Mouse (Mus musculus) retina, postnatal 1 day (tissue): ENCODE results near the gene Gda.

ENCODE experiments used
- DNase-seq: peaks from one replicate; pipeline ENCODE4 v3.0.0-alpha.2; 2012

Gene Gda

GRCm38 (mm10) chr19:21473345-21473744 lies at the start of gene Gda:
Gene Gda, minus strand, starts transcription at chr19:21473445.
- no peak for DNase-seq

DNA sequence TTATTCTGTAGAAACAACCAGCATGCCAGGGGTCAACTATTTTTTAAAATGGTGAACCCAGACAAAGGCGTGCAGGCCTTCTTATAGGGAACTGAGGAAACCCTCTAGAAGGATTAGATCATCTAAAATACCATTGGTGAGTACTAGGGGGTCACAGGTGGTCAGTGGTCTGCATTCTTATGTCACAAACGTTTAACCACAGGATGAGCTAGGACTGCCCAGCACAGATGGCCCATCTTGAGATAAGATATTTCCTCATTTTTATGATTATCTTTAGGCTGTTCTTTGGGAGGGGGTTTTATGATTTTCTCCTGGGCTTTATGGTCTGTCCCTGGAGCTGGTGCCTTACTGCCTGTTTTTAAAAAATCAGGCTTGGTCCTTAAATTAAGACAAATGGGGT lies 47.0 kb upstream of the Gda start:
- no peak for DNase-seq

DNA sequence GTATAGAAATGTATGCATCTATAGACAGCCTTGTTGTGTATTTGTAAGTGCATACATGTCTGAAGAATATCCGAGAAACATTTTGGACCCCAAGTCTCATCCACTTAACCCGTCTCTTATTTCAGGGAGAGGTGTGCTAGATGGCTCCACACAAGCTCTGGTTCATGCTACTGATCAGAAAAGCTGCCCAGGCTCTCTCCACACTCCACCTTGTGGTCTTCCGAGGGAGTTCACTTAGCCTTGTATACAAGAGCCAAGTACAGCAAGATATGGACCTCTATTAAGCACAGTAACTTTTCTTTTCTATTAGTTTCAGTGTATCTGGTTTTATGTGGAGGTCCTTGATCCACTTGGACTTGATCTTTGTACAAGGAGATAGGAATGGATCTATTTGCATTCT lies 36.9 kb upstream of the Gda start:
- DNase-seq, result peak; percentile 48

DNA sequence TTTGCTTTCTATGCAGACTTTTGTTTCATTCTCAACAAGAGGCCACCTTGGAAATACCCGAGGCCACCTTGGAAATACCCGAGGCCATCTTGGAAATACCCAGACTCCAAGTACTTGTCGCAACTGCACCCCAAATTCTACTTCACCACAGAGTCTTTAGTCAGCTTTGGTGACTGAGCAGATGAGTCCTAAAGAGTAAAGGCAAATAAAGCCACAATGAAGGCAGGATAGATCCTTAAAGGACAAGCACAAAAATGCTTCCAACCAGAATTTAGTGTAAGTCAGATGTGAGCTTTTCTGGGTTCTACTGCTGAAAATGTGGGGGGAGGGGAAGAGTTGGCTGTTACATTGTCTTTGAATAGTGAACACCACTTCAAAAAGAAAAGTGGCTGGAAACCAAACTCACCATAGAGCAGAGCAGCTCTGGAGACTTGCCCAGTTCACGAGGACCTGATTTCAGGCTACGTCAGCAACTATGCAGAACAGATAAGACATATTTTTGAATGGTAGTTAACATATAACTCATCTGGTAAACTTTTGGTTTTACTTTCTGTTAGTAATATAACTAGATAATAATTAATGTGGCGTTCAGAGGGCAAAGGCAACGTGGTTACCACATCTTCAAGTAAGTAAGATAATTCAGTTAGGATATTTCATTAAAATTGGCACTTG lies 34.5 kb upstream of the Gda start:
- no peak for DNase-seq

DNA sequence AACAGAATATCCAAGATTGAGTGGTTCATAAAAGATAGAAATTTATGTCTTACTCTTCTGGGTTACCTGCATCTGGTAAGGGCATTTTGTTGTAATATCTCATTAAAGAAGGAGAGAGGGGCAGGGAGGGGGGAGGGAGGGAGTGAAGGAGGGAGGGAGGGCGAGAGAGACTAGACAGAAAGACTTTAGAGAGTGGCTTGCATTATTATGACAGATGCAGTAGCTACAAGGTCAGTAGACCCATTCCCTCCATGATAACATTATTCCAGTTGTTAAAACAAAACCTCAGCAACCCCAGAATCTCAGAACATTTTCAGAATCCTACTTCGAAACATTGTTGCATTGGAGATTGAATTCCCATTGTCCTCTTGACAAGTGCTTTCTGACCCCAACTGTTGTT lies 33.9 kb upstream of the Gda start:
- DNase-seq, result no peak

DNA sequence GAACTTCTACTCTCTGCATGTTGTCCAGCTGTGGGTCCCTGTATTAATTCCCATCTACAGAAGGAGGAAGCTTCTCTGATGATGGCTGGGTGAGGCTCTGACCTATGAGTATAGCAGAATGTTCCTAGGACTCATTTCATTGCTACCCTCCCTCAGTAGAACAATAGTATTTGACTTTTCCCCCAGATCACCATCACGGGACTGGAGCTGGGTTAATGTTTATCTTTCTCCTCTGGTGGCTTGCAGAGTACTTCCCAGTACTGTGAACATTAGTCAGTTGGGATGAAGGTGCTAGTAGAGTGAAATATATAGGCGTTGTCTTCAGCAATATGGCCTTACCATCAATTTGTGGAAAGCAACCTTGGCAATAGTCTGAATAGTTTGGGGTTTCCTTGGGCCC lies 31.5 kb upstream of the Gda start:
- no peak for DNase-seq

GRCm38 (mm10) chr19:21499394-21499983 lies 26.2 kb upstream of the Gda start:
- peak; percentile 70 for DNase-seq

DNA sequence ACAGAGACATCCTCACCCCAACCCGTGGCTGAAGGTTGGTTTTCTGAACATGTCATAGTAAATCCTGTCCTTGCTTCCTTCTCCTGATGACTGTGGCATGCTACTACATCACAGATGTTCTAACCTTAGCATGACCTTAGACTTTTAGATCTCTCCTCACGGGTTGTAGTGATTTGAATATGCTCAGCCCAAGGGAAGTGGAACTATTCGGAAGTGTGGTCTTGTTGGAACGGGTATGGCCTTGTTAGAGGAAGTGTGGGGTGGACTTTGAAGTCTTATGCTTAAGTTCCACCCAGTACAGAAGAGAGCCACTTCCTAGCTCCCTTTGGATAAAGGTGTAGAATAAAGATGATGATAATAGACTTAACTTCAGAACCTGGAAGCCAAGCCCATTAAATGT lies 22.6 kb upstream of the Gda start:
- DNase-seq, result no peak

DNA sequence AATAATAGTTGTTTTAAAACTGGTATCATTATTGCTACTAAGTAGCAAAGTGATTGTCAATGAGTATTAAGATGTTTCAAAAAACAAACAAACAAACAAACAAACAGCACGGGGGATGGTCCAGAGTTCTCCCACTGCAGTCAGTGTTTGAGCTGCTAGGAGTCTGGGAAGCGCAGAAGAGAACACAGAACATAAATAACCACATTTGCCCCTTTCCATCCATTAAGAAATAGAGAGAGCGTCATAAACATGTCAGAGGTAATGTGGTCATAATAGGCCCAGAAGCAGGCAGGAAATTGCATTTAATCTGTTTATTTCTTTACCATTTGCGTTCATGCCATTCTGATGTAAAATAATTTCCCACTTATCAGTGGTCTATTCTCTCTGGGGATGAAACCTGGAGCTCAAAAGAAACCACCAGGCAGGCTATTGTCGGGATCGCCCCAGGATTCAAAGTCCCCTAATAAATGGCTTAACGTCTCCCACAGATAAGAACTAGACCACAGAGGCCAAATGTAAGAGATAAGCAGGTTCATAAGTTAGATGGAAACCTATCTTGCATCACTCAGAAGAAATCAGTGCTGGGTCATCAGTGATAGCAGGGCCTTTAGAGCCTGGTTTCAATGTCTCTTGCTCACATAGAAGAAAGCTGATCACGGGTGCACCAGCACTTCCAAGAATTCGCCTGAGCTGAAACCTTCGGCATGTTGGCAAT lies 20.7 kb upstream of the Gda start:
- DNase-seq, result no peak

GRCm38 (mm10) chr19:21491391-21491790 lies 18.1 kb upstream of the Gda start:
- DNase-seq, result no peak

- DNase-seq, result no peak
Observed at GRCm38 (mm10) chr19:21487124-21487944, 14.1 kb upstream of the Gda start.

DNA sequence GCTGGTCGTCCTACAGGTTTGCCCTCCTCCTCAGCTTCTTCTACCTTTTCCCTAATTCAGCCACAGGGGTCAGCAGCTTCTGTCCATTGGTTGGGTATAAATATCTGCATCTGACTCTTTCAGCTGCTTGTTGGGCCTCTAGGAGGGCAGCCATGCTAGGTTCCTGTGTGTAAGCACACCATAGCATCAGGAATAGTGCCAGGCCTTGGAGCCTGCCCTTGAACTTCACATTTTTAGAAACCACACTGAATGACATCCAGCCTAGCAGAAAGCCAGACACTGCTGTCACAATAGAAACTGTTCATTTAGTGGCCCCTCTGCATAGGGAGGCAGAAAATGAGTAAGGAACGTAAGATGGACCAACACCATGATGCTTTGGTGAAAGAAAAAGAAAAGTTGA lies 8.9 kb upstream of the Gda start:
- DNase-seq, result no peak

GRCm38 (mm10) chr19:21481031-21481430 lies 7.8 kb upstream of the Gda start:
- no peak for DNase-seq

GRCm38 (mm10) chr19:21480053-21480419 lies 6.8 kb upstream of the Gda start:
- no peak for DNase-seq

GRCm38 (mm10) chr19:21479183-21480052 lies 6.2 kb upstream of the Gda start:
- no peak for DNase-seq

- DNase-seq, result no peak
Observed at GRCm38 (mm10) chr19:21478538-21478937, 5.3 kb upstream of the Gda start.

- no peak for DNase-seq
Observed at GRCm38 (mm10) chr19:21477780-21478179, 4.5 kb upstream of the Gda start.

DNA sequence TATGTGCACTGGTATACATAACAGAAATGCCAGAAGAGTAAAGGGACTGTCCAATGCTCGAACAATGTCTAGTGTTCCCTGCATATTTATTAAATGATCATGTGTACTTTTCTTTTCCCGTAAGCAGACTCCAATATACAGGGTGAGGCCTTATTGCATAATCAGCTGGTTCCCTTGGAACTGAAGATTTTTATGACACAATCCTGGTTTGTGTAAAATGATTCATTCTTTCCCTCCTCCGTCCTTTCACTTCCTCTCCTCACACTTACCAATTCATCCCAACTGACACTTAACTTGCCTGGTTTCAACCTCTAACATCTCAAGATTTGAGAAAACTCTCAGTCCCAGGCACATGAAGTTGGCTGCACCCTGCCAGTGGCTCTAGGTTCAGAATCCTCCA lies 3.5 kb upstream of the Gda start:
- DNase-seq, result no peak

DNA sequence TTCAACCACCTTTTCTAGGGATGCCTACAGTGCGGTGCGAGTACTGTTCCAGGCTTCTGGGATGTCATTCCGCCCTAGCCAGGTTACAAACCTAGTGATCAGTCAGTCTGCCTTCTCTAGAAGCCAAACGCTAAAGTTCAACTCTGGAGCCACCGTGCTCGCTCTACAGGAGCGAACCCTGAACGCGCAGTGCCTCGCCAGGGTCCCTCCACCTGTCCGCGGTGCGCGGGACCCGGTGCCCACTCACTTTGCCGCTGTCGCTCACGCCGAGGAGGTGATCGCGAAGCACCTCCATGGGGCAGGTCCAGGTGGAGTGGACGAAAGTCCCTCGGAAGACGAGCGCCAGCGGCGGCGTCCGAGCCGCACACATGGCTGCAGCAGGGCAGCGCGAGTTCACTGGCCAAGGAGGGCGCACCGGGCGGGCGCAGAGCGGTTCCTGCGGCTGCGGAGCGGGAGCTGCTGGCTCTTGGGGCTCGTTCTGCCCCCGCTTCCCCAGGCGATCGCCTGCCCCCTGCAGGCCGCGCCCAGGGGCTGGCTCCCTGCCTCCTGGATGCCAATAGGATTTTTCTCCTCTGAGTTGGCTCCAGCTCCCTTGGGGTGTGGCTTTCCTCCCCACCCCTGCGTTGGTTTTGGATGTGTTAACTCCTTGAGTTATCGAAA lies 994 bp downstream of the Gda start:
- peak; percentile 60 for DNase-seq

GRCm38 (mm10) chr19:21461221-21461960 lies 11.9 kb downstream of the Gda start:
- no peak for DNase-seq

DNA sequence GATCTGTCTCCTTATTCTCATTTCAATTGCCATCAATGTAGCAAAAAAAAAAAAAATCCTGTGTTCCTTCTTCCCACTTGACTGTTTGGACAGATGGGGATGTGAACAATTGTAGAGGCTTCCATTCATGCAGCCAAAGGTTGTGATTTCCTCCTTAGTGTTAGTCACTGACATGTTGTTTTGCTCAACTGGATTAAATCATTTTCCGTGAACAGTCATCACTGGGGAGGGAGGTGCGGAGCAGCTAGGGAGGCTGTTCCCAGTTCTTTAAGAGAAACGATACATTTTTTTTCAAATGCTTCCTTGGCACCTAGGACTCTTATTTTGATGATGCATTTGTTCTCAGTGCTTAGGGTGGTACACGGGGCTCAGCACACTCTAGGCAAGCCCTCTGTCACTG lies 15.8 kb downstream of the Gda start:
- no peak for DNase-seq
